Mouse (Mus musculus): Measurements from ENCODE around the gene Emc6. TPM values are rescaled to one million over a fixed set of nuclear protein-coding genes. Genes with fewer than 3 reads are reported as not detected.

Gene Emc6
- total and polyA plus RNA-seq, 3 experiments, result 179 to 211 TPM; not detected in 1

DNA sequence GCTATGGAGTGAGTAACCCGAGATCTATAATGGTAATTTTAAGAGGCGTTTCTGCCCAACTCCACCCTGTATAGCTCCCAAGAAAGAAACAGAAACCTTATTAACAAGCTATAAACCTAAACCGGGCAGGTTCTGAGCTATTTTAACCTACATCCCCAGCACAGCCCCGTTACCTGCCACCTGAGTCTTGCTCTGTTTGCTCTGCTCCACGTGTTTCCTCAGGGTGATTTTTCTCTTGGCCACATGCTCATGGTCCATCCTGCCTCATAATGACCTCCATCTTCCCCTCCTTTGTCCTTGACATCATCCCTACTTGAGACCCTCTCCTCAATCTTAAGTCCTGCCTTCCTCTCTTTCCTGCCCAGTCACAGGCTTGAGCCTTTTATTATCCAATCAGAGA lies 42.6 kb downstream of the Emc6 start (continued):
- no peak for TF ChIP-seq ZKSCAN1 (IDR thresholded peaks at IDR 0.05; ENCODE audit: low read depth, low read length)

DNA sequence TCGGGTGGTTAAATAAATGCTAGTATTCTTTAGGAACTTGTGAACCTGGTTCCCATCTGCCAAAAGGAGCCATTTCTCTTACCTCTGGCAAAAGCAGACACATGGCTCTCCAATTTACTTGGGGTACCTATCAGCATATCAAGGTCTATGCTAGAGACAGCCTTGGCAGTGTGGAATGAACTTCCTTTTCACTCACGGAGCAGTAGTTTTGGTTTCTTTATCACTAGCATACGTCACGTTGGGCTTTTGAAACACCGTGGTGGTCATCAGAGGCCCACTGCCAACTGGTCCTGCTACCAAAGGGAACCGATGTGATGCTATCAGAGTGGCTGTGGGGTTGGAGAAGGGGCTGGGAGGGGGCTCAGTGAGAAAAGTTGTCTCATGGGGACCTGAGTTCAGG lies 43.8 kb downstream of the Emc6 start:
- Histone ChIP-seq H3K36me3 (ENCODE audit: control insufficient read depth in 1 of 2, insufficient read depth in 2 of 2, low read length in 2 of 2) (peaks cover 0 to 45% of the 10 kb centered on the region in 2 experiments; a peak in 3 of 4 replicates), H3K9me3 (replicated peaks; ENCODE audit: insufficient read depth, low read length) (no peaks in the 10 kb centered on the region), H3K79me2 (ENCODE audit: control insufficient read depth, insufficient read depth, low read length, poor library complexity) (peaks cover 57% of the 10 kb centered on the region), H3K27me3 (ENCODE audit: control insufficient read depth in 1 of 2, insufficient read depth in 2 of 2, low read length in 2 of 2) (no peaks in the 10 kb centered on the region), H3K9ac (ENCODE audit: control insufficient read depth, low read depth, low read length, poor library complexity, severe bottlenecking) (no peak overlapping the region), H3K27ac (ENCODE audit: control insufficient read depth, low read depth, low read length) (no peak overlapping the region), H3K4me1 (ENCODE audit: control insufficient read depth in 1 of 2, insufficient read depth in 2 of 2, low read length in 2 of 2) (peaks cover 8 to 40% of the 10 kb centered on the region in 2 experiments), H3K4me3 (ENCODE audit: control insufficient read depth in 1 of 2, insufficient read depth in 1 of 2, low read depth in 2 of 2, low read length in 2 of 2) (0 out of 4 replicates have a peak overlapping the region, but pooled peaks of 1 of the 2 experiments have one; percentile 32)
- DNase-seq (ENCODE audit: low read depth, low spot score), result no peak
- TF ChIP-seq POLR2A (IDR thresholded peaks at IDR 0.05; ENCODE audit: control insufficient read depth in 1 of 2, insufficient read depth in 1 of 2, low read depth in 1 of 2, low read length in 2 of 2, poor library complexity in 1 of 2) (no peak), ELF1 (IDR thresholded peaks at IDR 0.05; ENCODE audit: low read depth, low read length) (no peak), MXI1 (IDR thresholded peaks at IDR 0.05; ENCODE audit: low read depth, low read length) (peak; percentile 39; the same call in 1 of the 2 replicates), ETS1 (IDR thresholded peaks at IDR 0.05; ENCODE audit: low read depth, low read length) (no peak), SIN3A (IDR thresholded peaks at IDR 0.05; ENCODE audit: low read length) (peak; percentile 40; the same call in 1 of the 2 replicates), POLR2AphosphoS2 (IDR thresholded peaks at IDR 0.05; ENCODE audit: low read length) (peak; percentile 14; the same call in 1 of the 2 replicates), MYB (IDR thresholded peaks at IDR 0.05; ENCODE audit: low read depth, low read length) (no peak), MYC (IDR thresholded peaks at IDR 0.05; ENCODE audit: low read depth, low read length) (no peak), NELFE (IDR thresholded peaks at IDR 0.05; ENCODE audit: low read depth, low read length) (no peak), ZMIZ1 (IDR thresholded peaks at IDR 0.05; ENCODE audit: low read depth, low read length) (no peak)

DNA sequence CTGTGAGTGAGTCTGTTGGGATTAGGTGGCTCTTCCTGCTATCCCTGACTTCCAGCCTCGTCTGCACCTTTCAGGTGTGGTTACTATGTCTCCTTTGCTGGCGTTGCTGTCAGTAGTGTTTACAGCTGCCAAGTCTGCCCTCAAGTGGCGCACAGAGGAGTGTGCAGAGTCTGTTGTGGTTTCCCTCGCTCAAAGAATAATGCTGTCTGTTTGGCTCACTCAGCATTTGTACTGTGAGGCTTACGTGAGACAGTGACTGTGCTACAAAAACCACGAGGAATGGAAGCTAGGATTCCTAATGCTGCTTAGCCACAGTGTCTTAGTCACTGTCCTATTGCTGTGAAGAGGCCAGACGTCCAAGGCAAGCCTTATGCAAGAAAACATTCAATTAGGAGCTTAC lies 45.8 kb downstream of the Emc6 start:
- no peak overlapping the region for H3K4me3 ChIP-seq (ENCODE audit: control insufficient read depth in 1 of 2, insufficient read depth in 1 of 2, low read depth in 2 of 2, low read length in 2 of 2)
- H3K36me3 ChIP-seq (ENCODE audit: control insufficient read depth in 1 of 2, insufficient read depth in 2 of 2, low read length in 2 of 2), result peaks cover 0 to 41% of the 10 kb centered on the region in 2 experiments; a peak in 3 of 4 replicates
- no peak for TF ChIP-seq ZMIZ1 (IDR thresholded peaks at IDR 0.05; ENCODE audit: low read depth, low read length)
- TF ChIP-seq MAX (IDR thresholded peaks at IDR 0.05; ENCODE audit: low read length), result no peak
- peak; percentile 44 for TF ChIP-seq ZC3H11A (IDR thresholded peaks at IDR 0.05; ENCODE audit: low read depth, low read length)
- TF ChIP-seq MAZ (IDR thresholded peaks at IDR 0.05; ENCODE audit: low read depth, low read length), result 0 out of 2 replicates have a peak, but pooled peaks have one; percentile 45
- peak; percentile 52 for TF ChIP-seq RAD21 (IDR thresholded peaks at IDR 0.05; ENCODE audit: low read depth, low read length)
- peak; percentile 44 to 70 (median 65) for TF ChIP-seq CTCF (IDR thresholded peaks at IDR 0.05 in 2 of 3, conservative IDR thresholded peaks at IDR 0.05 in 1 of 3; ENCODE audit: control insufficient read depth in 1 of 3, insufficient read depth in 1 of 3, low read depth in 2 of 3, low read length in 3 of 3, poor library complexity in 1 of 3, severe bottlenecking in 1 of 3)
- TF ChIP-seq MAFK (IDR thresholded peaks at IDR 0.05; ENCODE audit: borderline replicate concordance, low read depth, low read length), result peak; percentile 46; the same call in 1 of the 2 replicates
- peak; percentile 52; the same call in 1 of the 2 replicates for TF ChIP-seq SIN3A (IDR thresholded peaks at IDR 0.05; ENCODE audit: low read length)
- peak; percentile 62 for TF ChIP-seq SMC3 (IDR thresholded peaks at IDR 0.05; ENCODE audit: low read depth, low read length)
- TF ChIP-seq ZKSCAN1 (IDR thresholded peaks at IDR 0.05; ENCODE audit: low read depth, low read length), result no peak
- TF ChIP-seq POLR2AphosphoS5 (IDR thresholded peaks at IDR 0.05; ENCODE audit: borderline replicate concordance, low read depth, low read length), result no peak
- H3K9ac ChIP-seq (ENCODE audit: control insufficient read depth, low read depth, low read length, poor library complexity, severe bottlenecking), result no peak overlapping the region
- H3K9me3 ChIP-seq (replicated peaks; ENCODE audit: insufficient read depth, low read length), result no peaks in the 10 kb centered on the region
- H3K4me1 ChIP-seq (ENCODE audit: control insufficient read depth in 1 of 2, insufficient read depth in 2 of 2, low read length in 2 of 2), result peaks cover 8 to 35% of the 10 kb centered on the region in 2 experiments
- H3K27me3 ChIP-seq (ENCODE audit: control insufficient read depth in 1 of 2, insufficient read depth in 2 of 2, low read length in 2 of 2), result no peaks in the 10 kb centered on the region
- no peak overlapping the region for H3K27ac ChIP-seq (ENCODE audit: control insufficient read depth, low read depth, low read length)
- peak; percentile 73 for DNase-seq (ENCODE audit: low read depth, low spot score)
- H3K79me2 ChIP-seq (ENCODE audit: control insufficient read depth, insufficient read depth, low read length, poor library complexity), result peaks cover 38% of the 10 kb centered on the region

Measured in MEL (cell line).